Mouse (Mus musculus) megakaryocyte, embryonic 14.5 days (primary cell): ENCODE results near the gene Eefsec.

Experiments
- FLI1 ChIP-seq: IDR thresholded peaks from 2 replicates; pipeline ENCODE4 v1.6.1; 2012; ENCODE audit warnings: low read length, inconsistent platforms, mixed read lengths
- GATA1 ChIP-seq: IDR thresholded peaks from 3 replicates; pipeline ENCODE4 v1.6.1; 2012; ENCODE audit warnings: mixed read lengths, low read length, inconsistent platforms, borderline replicate concordance

DNA sequence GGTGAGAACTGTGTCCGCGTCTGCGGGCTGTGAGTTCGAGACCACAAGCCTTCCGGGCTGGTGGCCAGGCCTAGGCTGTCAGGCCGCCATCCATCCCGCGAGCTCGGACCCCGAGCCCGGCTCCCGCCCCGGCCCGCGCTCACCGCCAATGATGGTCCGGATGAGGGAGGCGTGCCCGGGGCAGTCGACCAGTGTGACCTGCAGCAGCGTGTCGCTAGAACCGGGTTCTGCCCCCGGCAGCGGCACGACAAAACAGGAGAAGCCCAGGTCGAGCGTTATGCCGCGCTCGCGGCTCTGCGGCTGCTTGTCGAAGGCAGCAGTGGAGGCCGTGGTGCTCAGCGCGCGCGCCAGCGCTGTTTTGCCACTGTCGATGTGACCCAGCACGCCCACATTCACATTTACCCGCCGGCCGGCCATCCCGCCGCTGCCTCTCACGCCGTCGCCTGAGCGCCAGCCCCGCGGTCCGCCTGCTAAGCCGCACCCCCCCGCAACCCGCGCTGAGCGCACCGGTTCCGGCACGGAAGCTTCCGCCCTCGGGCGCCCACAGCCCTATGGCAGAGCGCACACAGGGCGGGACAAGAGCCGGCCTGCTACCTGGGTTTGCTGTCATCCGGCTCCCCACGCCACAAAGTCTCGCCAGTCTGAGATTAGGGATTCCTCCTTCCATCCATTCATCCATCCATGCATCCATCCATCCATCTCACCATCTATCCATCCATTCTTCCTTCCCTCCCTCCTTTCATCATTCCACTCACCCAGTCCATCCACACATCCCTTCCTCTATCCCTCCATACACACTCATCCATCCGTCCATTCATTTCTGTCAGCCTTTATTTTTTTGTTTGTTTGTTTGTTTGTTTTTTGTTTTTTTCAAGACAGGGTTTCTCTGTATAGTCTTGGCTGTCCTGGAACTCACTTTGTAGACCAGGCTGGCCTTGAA is at the start of gene Eefsec:
- TF ChIP-seq GATA1 (no peak), FLI1 (no peak)
